Mouse (Mus musculus) lung, postnatal 0 days (tissue): ENCODE measurements around the gene Ydjc. TPM values are rescaled to one million over a fixed set of nuclear protein-coding genes. Genes with fewer than 3 reads are reported as not detected.

Experiments used
- ATAC-seq: fragments of 200-750 bp; cut with Nextera tagmentation; 2 replicates; pipeline ENCODE4 v1.8.0; 2017; ENCODE audit warnings: moderate library complexity
- DNase-seq: peaks from one replicate; pipeline ENCODE4 v3.0.0-alpha.2; 2016; ENCODE audit warnings: low spot score
- H3K27ac ChIP-seq: fragments of 300-500 bp; sonication (generic); 2 replicates; pipeline ENCODE4 v1.5.1; 2014; ENCODE audit warnings: antibody characterized with exemption, mild to moderate bottlenecking, low read length, mixed read lengths
- H3K27me3 ChIP-seq: fragments of 300-500 bp; sonication (generic); replicated peaks from 2 replicates; pipeline ENCODE4 v1.6.1; 2014; ENCODE audit warnings: low read length, mixed read lengths; ENCODE audit not compliant: insufficient read depth
- H3K36me3 ChIP-seq: fragments of 300-500 bp; sonication (generic); 2 replicates; pipeline ENCODE4 v1.6.1; 2014; ENCODE audit warnings: low read length, mixed read lengths; ENCODE audit not compliant: insufficient read depth
- H3K4me1 ChIP-seq: fragments of 300-500 bp; sonication (generic); 2 replicates; pipeline ENCODE4 v1.6.1; 2014; ENCODE audit warnings: antibody characterized with exemption, low read depth, low read length, mixed read lengths; ENCODE audit not compliant: insufficient read depth
- H3K4me2 ChIP-seq: fragments of 300-500 bp; sonication (generic); replicated peaks from 2 replicates; pipeline ENCODE4 v1.6.1; 2014; ENCODE audit warnings: low read depth, mild to moderate bottlenecking, low read length, moderate library complexity, mixed read lengths
- H3K4me3 ChIP-seq: fragments of 300-500 bp; sonication (generic); 2 replicates; pipeline ENCODE4 v1.5.1; 2014; ENCODE audit warnings: low read depth, low read length
- H3K9ac ChIP-seq: fragments of 300-500 bp; sonication (generic); replicated peaks from 2 replicates; pipeline ENCODE4 v1.6.1; 2014; ENCODE audit warnings: low read depth, mild to moderate bottlenecking
- H3K9me3 ChIP-seq: fragments of 300-500 bp; sonication (generic); 2 replicates; pipeline ENCODE4 v1.6.1; 2016; ENCODE audit warnings: low read length, mixed read lengths
- CTCF ChIP-seq: IDR thresholded peaks from 2 replicates; pipeline ENCODE4 v1.5.1; 2016; ENCODE audit warnings: antibody characterized with exemption, mild to moderate bottlenecking
- EP300 ChIP-seq: IDR thresholded peaks from 2 replicates; pipeline ENCODE4 v1.6.1; 2016; ENCODE audit warnings: antibody characterized with exemption, mild to moderate bottlenecking, control low read depth
- WGBS: fragments of 180-500 bp; shearing (Covaris S2); extraction: QIAGEN DNeasy Blood & Tissue Kit; methylation state at CpG from one replicate; pipeline ENCODE4 v1.1.7; 2014; 5-methylcytosine and 5-hydroxymethylcytosine counted together
- polyA plus RNA-seq: library from polyadenylated mRNA; unstranded; fragments of >200 nt; fragmentation: Nextera tagmentation; extraction: Ambion mirVana; gene quantifications from 2 replicates; pipeline ENCODE4 v1.2.1, GENCODE M21; 2015

Ydjc gene
- polyA plus RNA-seq, 1 experiment from 2014 or later = 1.6 TPM

DNA sequence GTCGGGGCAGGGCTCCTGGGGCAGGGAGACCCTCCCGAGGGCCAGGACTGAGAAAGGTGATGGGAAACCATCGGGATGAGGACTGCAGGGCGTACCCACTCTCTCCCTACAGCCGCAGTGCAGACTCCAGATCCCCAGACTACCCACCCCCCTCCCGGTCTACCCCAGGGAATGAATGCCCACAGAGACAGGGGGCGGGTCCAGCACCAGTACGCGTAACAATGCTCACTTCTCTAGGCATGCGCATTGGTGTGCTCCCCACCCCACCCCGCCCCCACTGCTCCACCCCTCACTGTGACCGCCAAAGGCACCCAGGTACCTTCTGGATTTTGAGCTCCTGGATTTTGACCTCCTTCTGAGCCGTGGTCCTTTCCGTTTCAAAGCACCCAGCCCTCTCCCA, 22.9 kb upstream of the Ydjc start:
- no peak for DNase-seq
- no peaks in the 10 kb centered on the region for H3K9me3 ChIP-seq
- no peak overlapping the region for H3K27ac ChIP-seq
- peaks cover 10% of the 10 kb centered on the region for H3K4me1 ChIP-seq
- no peaks in the 10 kb centered on the region for H3K36me3 ChIP-seq
- H3K4me3 ChIP-seq = no peak overlapping the region
- TF ChIP-seq EP300 (no peak), CTCF (no peak)
- no peak for ATAC-seq
- H3K27me3 ChIP-seq = no peaks in the 10 kb centered on the region
- H3K9ac ChIP-seq = no peak overlapping the region
- WGBS = 79% methylated on average over 12 of the region's 14 CpGs
- H3K4me2 ChIP-seq = no peak overlapping the region

DNA sequence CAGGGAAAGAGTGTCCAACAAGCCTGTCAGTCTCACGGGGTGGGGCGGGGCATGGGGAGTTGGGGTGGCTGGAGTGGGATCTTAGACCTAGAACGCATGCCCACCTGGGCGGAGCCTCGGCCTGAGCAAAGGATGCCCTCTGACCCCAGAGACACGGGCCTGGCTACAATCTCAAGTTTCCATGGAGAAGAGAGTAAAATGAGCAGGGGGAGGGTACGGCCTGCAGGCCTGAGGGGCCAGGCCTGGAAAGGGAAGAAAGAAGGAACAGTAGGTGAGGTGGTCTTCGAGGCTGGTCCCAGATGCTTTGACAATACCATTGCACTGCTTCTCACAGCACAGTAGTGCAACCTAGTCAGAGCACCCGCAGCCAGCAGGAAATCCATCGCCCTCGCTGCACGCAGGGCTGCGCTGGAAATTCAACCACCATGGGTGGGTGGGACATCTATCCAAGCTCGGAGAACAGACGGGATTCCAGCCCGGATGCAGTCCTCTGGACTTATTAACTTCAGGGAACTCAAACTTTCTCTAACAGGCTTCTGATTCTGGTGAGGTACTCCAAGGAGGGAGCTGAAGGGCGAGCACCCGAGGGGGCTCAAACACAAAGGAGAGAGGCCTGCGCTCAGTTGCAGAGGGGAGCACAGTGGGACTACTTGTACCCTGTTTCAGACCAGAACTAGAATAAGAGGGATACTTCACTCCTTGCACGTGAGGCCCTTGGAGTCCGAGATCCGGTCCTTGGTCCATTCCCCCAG, 20.1 kb upstream of the Ydjc start:
- Histone ChIP-seq H3K4me3 (peak overlapping the region; percentile 8), H3K27me3 (no peaks in the 10 kb centered on the region), H3K9me3 (no peaks in the 10 kb centered on the region), H3K27ac (no peak overlapping the region), H3K4me2 (peak overlapping the region; percentile 55), H3K9ac (no peak overlapping the region), H3K36me3 (no peaks in the 10 kb centered on the region), H3K4me1 (peaks cover 10% of the 10 kb centered on the region)
- DNase-seq (no peak), ATAC-seq (no peak)
- no peak for TF ChIP-seq EP300
- no peak for TF ChIP-seq CTCF
- WGBS = 8% methylated on average over 22 of the region's 22 CpGs

DNA sequence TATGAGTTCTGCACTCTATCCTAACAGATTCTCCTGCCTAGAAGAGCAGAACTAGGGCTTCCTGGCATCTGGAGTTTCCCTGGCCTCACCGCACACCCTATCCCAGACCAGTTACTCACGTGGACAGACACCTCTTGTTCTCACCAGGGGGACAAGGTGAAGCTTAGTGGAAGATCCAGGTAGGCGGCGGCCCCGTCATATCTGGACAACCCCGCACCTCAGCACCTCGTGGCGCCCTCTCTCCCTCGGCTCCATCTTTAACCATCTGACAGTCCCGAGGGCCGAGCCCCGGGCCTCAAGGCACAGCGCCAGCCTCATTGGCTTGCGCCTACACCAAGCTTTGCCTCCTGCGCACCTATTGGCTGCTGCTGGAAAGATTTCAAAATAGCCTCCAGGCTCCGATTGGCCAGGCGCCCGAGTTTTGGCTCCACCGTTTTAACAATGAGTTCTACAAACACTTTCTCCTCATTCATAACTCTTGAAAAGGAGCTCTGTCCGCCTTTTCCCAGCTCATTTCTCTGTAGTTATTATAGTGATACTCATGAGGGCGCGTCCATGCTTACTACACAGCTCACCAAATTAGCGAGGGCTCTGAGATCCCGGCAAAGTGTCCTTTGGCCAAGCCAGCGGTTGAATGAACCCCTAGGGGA, 19.4 kb upstream of the Ydjc start, which contains the start of gene 2610318N02Rik:
TSS of gene 2610318N02Rik (minus strand) at position 297 of the 650 bp plus-strand sequence.
- TF ChIP-seq CTCF = 0 out of 2 replicates have a peak, but pooled peaks have one; percentile 3
- TF ChIP-seq EP300 = no peak
- peak within 1 kb of the TSS; percentile 8 for H3K4me3 ChIP-seq
- ATAC-seq (peak; percentile 94), DNase-seq (peak; percentile 89)
- H3K27ac ChIP-seq = no peak within 1 kb of the TSS
- H3K4me2 ChIP-seq = peak within 1 kb of the TSS; percentile 55
- no peaks in the 10 kb centered on the region for H3K27me3 ChIP-seq
- H3K9ac ChIP-seq = no peak within 1 kb of the TSS
- 2% methylated on average over 25 of the region's 25 CpGs for WGBS
- peaks cover 10% of the 10 kb centered on the region for H3K4me1 ChIP-seq
- H3K36me3 ChIP-seq = no peaks in the 10 kb centered on the region
- H3K9me3 ChIP-seq = no peaks in the 10 kb centered on the region

DNA sequence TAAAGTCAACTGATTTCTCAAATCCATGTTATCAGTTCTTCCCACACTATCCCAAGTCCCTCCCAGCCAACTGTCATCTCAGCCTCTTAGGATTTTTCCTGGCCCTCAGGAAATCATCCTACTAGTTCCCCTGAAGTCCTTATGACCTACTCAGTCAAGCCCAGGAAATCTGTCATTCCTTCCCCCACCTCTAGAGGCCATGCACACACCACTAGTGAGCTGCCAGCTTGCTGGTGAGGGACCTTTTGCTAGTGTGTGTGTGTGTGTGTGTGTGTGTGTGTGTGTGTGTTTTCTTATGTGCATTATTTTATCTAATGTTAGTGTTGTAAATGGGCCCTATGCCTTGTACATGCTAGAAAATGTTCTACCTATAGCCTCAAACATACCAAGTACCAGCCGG, 17.1 kb upstream of the Ydjc start:
- WGBS = 91% methylated on average over 1 of the region's 1 CpGs
- DNase-seq (peak; percentile 48), ATAC-seq (no peak)
- no peak overlapping the region for H3K4me2 ChIP-seq
- H3K27me3 ChIP-seq = no peaks in the 10 kb centered on the region
- no peak overlapping the region for H3K27ac ChIP-seq
- TF ChIP-seq EP300 = no peak
- peak; percentile 82 for TF ChIP-seq CTCF
- H3K36me3 ChIP-seq = no peaks in the 10 kb centered on the region
- H3K9me3 ChIP-seq = no peaks in the 10 kb centered on the region
- H3K4me1 ChIP-seq = peaks cover 13% of the 10 kb centered on the region
- no peak overlapping the region for H3K4me3 ChIP-seq
- no peak overlapping the region for H3K9ac ChIP-seq

DNA sequence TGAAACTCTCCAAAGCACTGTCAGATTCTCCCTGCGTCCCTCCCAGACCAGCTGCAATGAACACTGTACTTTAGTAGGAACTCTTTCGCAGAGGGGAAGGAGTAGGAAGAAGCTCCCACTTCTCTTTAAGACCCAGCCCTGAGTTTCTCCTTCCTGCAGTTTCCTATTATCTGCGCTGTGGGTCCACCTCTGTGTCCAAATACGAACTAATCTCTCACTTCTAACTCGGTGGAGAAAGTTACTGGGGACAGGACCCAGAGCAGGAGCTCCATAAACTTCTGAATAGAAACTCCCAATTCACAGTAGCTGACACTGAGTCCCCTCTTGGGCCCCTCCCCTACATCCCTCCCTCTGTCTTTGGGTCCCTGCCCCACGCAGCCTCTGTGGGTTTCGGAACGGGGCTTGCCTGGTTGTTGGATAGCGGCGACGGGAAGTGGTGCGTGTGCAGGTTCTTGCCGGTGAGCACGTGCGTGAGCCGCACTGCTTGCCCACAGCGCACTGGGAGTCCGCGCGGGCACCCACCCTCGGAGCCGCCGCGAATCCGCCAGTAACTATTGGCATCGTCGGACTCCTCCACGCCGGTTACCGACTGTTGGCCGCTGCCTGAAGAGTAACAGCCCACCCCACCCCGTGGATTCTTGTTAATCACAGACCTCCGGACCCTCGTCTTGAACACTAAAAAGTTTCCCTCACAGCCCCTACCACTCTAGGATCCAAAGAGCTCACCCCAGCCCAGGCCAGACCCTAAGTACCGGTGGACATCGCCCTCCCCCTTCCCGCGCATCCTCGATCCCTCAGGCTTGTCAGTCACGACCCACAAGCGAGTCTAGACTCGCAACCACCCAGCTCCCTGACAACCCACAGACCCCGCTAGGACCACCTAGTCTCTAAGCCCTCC, 13.0 kb upstream of the Ydjc start:
- Histone ChIP-seq H3K4me3 (peak overlapping the region; percentile 55), H3K4me2 (peak overlapping the region; percentile 95), H3K27ac (no peak overlapping the region), H3K9ac (peak overlapping the region; percentile 13; the same call in 1 of the 2 replicates), H3K27me3 (no peaks in the 10 kb centered on the region), H3K9me3 (no peaks in the 10 kb centered on the region), H3K36me3 (no peaks in the 10 kb centered on the region), H3K4me1 (0 out of 2 replicates have a peak, but pooled peaks cover 3% of the 10 kb centered on the region)
- DNase-seq = no peak
- no peak for ATAC-seq
- no peak for TF ChIP-seq EP300
- no peak for TF ChIP-seq CTCF
- WGBS = 3% methylated on average over 42 of the region's 43 CpGs
